Mouse (Mus musculus) spleen, adult 2 months (tissue): Measurements from ENCODE around the gene Tiam1. TPM values are rescaled to one million over a fixed set of nuclear protein-coding genes. Genes with fewer than 3 reads are reported as not detected.

Experiments
- DNase-seq, 2 experiments: peaks; one replicate each; pipeline versions ENCODE4 v3.0.0 to v3.0.0-alpha.2; 2012 to 2021; ENCODE audit warnings: low spot score in 2 of 2, low read depth in 1 of 2
- H3K27ac ChIP-seq: fragments of 200-500 bp; 2 replicates; pipeline ENCODE4 v1.5.1; 2012; ENCODE audit warnings: low read length, inconsistent platforms; ENCODE audit not compliant: insufficient read depth
- H3K27me3 ChIP-seq: fragments of 200-500 bp; 2 replicates; pipeline ENCODE4 v1.6.1; 2012; ENCODE audit warnings: mild to moderate bottlenecking, moderate library complexity, low read length, inconsistent platforms; ENCODE audit not compliant: control insufficient read depth, insufficient read depth
- H3K36me3 ChIP-seq: fragments of 200-500 bp; 2 replicates; pipeline ENCODE4 v1.6.1; 2012; ENCODE audit warnings: mild to moderate bottlenecking, low read length, inconsistent platforms; ENCODE audit not compliant: control insufficient read depth, insufficient read depth
- H3K4me1 ChIP-seq: fragments of 200-500 bp; 2 replicates; pipeline ENCODE4 v1.6.1; 2011; ENCODE audit warnings: inconsistent platforms; ENCODE audit not compliant: control insufficient read depth, insufficient read depth, insufficient read length
- H3K4me3 ChIP-seq: fragments of 200-500 bp; 2 replicates; pipeline ENCODE4 v1.5.1; 2011; ENCODE audit warnings: mild to moderate bottlenecking, inconsistent platforms; ENCODE audit not compliant: insufficient read depth, insufficient read length; ENCODE audit errors: extremely low read depth
- CTCF ChIP-seq: fragments of 200-500 bp; IDR thresholded peaks from 2 replicates; pipeline ENCODE4 v1.5.1; 2011; ENCODE audit warnings: mild to moderate bottlenecking, inconsistent platforms; ENCODE audit not compliant: insufficient read depth, insufficient read length, insufficient replicate concordance; ENCODE audit errors: extremely low read depth
- POLR2A ChIP-seq: fragments of 200-500 bp; IDR thresholded peaks from 2 replicates; pipeline ENCODE4 v1.6.1; 2011; ENCODE audit warnings: low read depth, low read length, inconsistent platforms
- WGBS: fragments of 180-500 bp; shearing (Covaris S2); methylation state at CpG from one replicate; pipeline ENCODE4 v1.1.7; 2018; 5-methylcytosine and 5-hydroxymethylcytosine counted together
- polyA plus RNA-seq: library from polyadenylated mRNA; depleted of rRNA; stranded (reverse); fragments of >200 nt; gene quantifications from 2 replicates; pipeline ENCODE4 v1.2.3, GENCODE M21; 2012

The Tiam1 gene
- polyA plus RNA-seq, 1 experiment: 4.3 TPM

GRCm38 (mm10) chr16:90030355-90030754 lies 113.2 kb downstream of the Tiam1 start:
- no peak for TF ChIP-seq POLR2A
- TF ChIP-seq CTCF: no peak
- no peaks in the 10 kb centered on the region for H3K36me3 ChIP-seq
- no peaks in the 10 kb centered on the region for H3K27me3 ChIP-seq
- H3K4me1 ChIP-seq: no peaks in the 10 kb centered on the region
- no peak overlapping the region for H3K27ac ChIP-seq
- WGBS: 96% methylated on average over 14 of the region's 14 CpGs
- DNase-seq: no peak
- H3K4me3 ChIP-seq: no peak overlapping the region

- Histone ChIP-seq H3K27me3 (no peaks in the 10 kb centered on the region), H3K27ac (no peak overlapping the region), H3K4me1 (no peaks in the 10 kb centered on the region)
Measured at GRCm38 (mm10) chr16:90027886-90028285, 115.7 kb downstream of the Tiam1 start.

GRCm38 (mm10) chr16:90025526-90026172 lies 117.9 kb downstream of the Tiam1 start:
- H3K36me3 ChIP-seq: no peaks in the 10 kb centered on the region
- WGBS: 93% methylated on average over 6 of the region's 6 CpGs
- TF ChIP-seq CTCF (no peak), POLR2A (no peak)
- no peak overlapping the region for H3K27ac ChIP-seq
- no peaks in the 10 kb centered on the region for H3K27me3 ChIP-seq
- H3K4me3 ChIP-seq: no peak overlapping the region
- no peaks in the 10 kb centered on the region for H3K4me1 ChIP-seq
- no peak for DNase-seq

More at GRCm38 (mm10) chr16:90027886-90028285, 115.7 kb downstream of the Tiam1 start:
- WGBS: 95% methylated on average over 3 of the region's 3 CpGs
- H3K36me3 ChIP-seq: no peaks in the 10 kb centered on the region
- TF ChIP-seq POLR2A: no peak
- no peak for TF ChIP-seq CTCF
- no peak for DNase-seq
- no peak overlapping the region for H3K4me3 ChIP-seq

GRCm38 (mm10) chr16:90023665-90024010 lies 119.9 kb downstream of the Tiam1 start:
- TF ChIP-seq POLR2A (no peak), CTCF (no peak)
- no peak for DNase-seq
- 86% methylated on average over 8 of the region's 8 CpGs for WGBS
- no peak overlapping the region for H3K4me3 ChIP-seq
- H3K4me1 ChIP-seq: no peaks in the 10 kb centered on the region
- H3K36me3 ChIP-seq: no peaks in the 10 kb centered on the region
- no peak overlapping the region for H3K27ac ChIP-seq
- no peaks in the 10 kb centered on the region for H3K27me3 ChIP-seq

GRCm38 (mm10) chr16:90022932-90023664 lies 120.5 kb downstream of the Tiam1 start:
- TF ChIP-seq POLR2A (no peak), CTCF (no peak)
- H3K27me3 ChIP-seq: no peaks in the 10 kb centered on the region
- no peaks in the 10 kb centered on the region for H3K4me1 ChIP-seq
- no peak overlapping the region for H3K27ac ChIP-seq
- H3K4me3 ChIP-seq: no peak overlapping the region
- no peaks in the 10 kb centered on the region for H3K36me3 ChIP-seq
- no peak for DNase-seq
- 92% methylated on average over 18 of the region's 18 CpGs for WGBS

- no peak overlapping the region for H3K4me3 ChIP-seq
- no peak for DNase-seq
Measured at GRCm38 (mm10) chr16:90016046-90016445, 127.5 kb downstream of the Tiam1 start.

GRCm38 (mm10) chr16:90014596-90014995 lies 129.0 kb downstream of the Tiam1 start:
- Histone ChIP-seq H3K27me3 (no peaks in the 10 kb centered on the region), H3K27ac (no peak overlapping the region), H3K36me3 (no peaks in the 10 kb centered on the region), H3K4me1 (no peaks in the 10 kb centered on the region), H3K4me3 (no peak overlapping the region)
- TF ChIP-seq POLR2A (no peak), CTCF (no peak)
- DNase-seq: no peak
- WGBS: 86% methylated on average over 9 of the region's 9 CpGs

More at GRCm38 (mm10) chr16:90016046-90016445, 127.5 kb downstream of the Tiam1 start:
- 90% methylated on average over 4 of the region's 4 CpGs for WGBS
- no peaks in the 10 kb centered on the region for H3K4me1 ChIP-seq
- no peak overlapping the region for H3K27ac ChIP-seq
- H3K36me3 ChIP-seq: no peaks in the 10 kb centered on the region
- no peaks in the 10 kb centered on the region for H3K27me3 ChIP-seq
- TF ChIP-seq CTCF (no peak), POLR2A (no peak)
